Mouse (Mus musculus): ENCODE data around the gene Cib1. TPM values are rescaled to one million over a fixed set of nuclear protein-coding genes. Genes with fewer than 3 reads are reported as not detected.

The Cib1 gene
- polyA plus RNA-seq, 1 experiment from 2014 or later = 53.2 TPM

DNA sequence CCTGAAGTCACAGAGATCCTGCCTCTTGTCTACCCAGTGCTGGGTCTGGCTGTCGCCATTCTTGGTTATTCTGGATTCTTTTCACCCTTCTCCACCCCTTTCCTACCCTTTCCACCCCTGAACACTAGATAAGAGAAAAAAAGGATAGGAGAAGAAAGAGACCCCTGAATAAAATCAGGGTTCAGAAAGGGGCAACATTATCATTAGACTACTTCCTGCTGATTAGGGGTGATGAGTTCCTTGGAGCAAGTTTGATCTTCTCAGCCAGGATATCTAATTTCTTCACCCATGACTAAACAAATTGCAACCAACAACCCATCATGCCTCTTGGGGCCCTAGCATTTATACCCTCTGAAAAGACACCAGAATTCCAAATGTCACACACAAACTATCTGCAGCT lies 35.2 kb upstream of the Cib1 start:
- Histone ChIP-seq H3K4me3 (ENCODE audit: low read depth, low read length) (no peak overlapping the region), H3K9ac (ENCODE audit: low read length) (no peak overlapping the region), H3K4me1 (ENCODE audit: control insufficient read depth, insufficient read depth, low read length) (peaks cover 13% of the 10 kb centered on the region), H3K27me3 (ENCODE audit: control insufficient read depth, insufficient read depth, low read length) (no peaks in the 10 kb centered on the region), H3K27ac (ENCODE audit: low read depth, low read length) (no peak overlapping the region), H3K9me3 (ENCODE audit: control insufficient read depth, low read length) (no peaks in the 10 kb centered on the region), H3K4me2 (ENCODE audit: low read depth) (no peak overlapping the region), H3K36me3 (ENCODE audit: control insufficient read depth, insufficient read depth, low read length) (peaks cover 8% of the 10 kb centered on the region)
- DNase-seq (ENCODE audit: low spot score) = no peak
- WGBS = 68% methylated on average over 1 of the region's 1 CpGs
- ATAC-seq (ENCODE audit: insufficient read depth, low FRiP score, low TSS enrichment) = no peak

GRCm38 (mm10) chr7:80264606-80265005 lies 32.0 kb upstream of the Cib1 start:
- no peak for ATAC-seq (ENCODE audit: insufficient read depth, low FRiP score, low TSS enrichment)
- Histone ChIP-seq H3K27ac (ENCODE audit: low read depth, low read length) (no peak overlapping the region), H3K4me3 (ENCODE audit: low read depth, low read length) (no peak overlapping the region), H3K9me3 (ENCODE audit: control insufficient read depth, low read length) (no peaks in the 10 kb centered on the region), H3K27me3 (ENCODE audit: control insufficient read depth, insufficient read depth, low read length) (no peaks in the 10 kb centered on the region), H3K36me3 (ENCODE audit: control insufficient read depth, insufficient read depth, low read length) (peaks cover 8% of the 10 kb centered on the region), H3K9ac (ENCODE audit: low read length) (no peak overlapping the region), H3K4me1 (ENCODE audit: control insufficient read depth, insufficient read depth, low read length) (peaks cover 11% of the 10 kb centered on the region), H3K4me2 (ENCODE audit: low read depth) (no peak overlapping the region)
- DNase-seq (ENCODE audit: low spot score) = no peak
- 94% methylated on average over 12 of the region's 12 CpGs for WGBS

DNA sequence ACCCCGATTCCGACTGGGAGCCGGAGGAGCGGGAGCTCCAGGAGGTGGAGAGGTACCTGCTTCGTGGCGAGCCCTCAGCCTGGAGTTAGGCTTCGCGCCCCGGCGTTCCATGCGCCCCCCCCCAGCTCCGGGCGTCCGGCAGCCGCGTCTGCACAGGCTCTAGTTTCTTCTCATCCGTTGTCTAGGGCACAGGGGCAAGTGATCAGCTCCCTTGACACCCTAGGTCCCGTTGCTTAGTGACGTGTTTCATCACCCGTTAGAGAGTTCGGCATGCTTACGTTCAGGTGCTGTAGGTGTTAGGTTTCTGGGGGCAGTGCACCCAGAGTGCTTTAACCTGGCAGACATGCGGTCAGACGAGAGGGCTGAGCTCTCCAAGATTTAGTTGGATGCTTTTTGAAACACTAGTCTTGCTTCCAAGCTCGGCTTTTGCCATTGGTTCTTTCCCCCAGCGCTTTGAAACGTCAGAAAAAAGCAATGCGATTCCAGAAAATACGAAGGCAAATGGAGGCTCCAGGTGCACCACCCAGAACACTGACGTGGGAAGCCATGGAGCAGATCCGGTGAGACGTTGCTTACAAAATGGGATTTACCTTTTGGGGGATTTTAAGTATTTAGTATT lies 28.9 kb upstream of the Cib1 start:
- no peak for DNase-seq (ENCODE audit: low spot score)
- WGBS = under 1% methylated on average over 32 of the region's 32 CpGs
- H3K36me3 ChIP-seq (ENCODE audit: control insufficient read depth, insufficient read depth, low read length) = peaks cover 4% of the 10 kb centered on the region; the same call in 1 of the 2 replicates
- peak overlapping the region; percentile 91 for H3K4me3 ChIP-seq (ENCODE audit: low read depth, low read length)
- H3K9ac ChIP-seq (ENCODE audit: low read length) = peak overlapping the region; percentile 90
- ATAC-seq (ENCODE audit: insufficient read depth, low FRiP score, low TSS enrichment) = peak; percentile 38; the same call in 1 of the 2 replicates
- H3K4me1 ChIP-seq (ENCODE audit: control insufficient read depth, insufficient read depth, low read length) = peaks cover 7% of the 10 kb centered on the region
- H3K9me3 ChIP-seq (ENCODE audit: control insufficient read depth, low read length) = no peaks in the 10 kb centered on the region
- peak overlapping the region; percentile 85 for H3K4me2 ChIP-seq (ENCODE audit: low read depth)
- 0 out of 2 replicates have a peak overlapping the region, but pooled peaks have one; percentile 34 for H3K27ac ChIP-seq (ENCODE audit: low read depth, low read length)
- H3K27me3 ChIP-seq (ENCODE audit: control insufficient read depth, insufficient read depth, low read length) = no peaks in the 10 kb centered on the region; the same call in 1 of the 2 replicates

DNA sequence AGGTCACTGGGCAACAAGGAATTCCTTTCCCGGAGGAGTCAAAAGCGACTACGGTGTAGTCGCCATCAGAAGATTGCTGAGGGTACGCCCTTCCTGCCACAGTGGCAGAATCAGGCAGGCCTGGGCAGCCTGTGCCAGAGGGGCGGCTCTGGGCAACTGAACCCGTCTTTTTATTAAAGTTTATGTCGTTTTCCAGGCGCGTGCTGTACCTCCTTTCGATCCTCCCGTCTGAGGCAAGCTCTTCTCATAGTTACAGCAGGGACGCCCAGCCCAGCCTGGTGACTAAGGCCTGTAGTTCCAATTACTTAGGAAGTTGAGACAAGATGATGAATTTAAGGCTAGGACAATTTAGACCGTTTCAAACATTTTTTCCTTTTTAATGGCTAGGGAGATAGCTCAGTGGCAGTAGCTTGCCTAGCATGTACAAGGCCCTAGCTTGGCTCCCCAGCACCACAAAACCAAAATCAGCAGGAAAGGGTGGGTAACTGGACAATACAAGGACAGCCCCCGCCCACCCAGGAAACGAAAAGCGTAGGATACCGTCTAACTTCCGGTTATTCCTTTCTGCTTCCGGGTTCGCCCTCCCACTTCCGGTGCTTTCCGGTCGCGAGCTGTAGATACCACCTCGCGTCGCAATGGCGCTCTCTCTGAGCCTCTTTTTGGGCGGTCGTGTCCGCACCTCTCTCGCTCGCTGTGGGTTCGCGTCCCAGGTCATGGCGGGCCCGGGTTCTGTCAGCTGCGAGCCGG lies 28.2 kb upstream of the Cib1 start, which contains the start of gene Ngrn:
TSS of gene Ngrn (plus strand) at position 591 of the 747 bp plus-strand sequence.
- WGBS = 27% methylated on average over 40 of the region's 40 CpGs
- DNase-seq (ENCODE audit: low spot score) (peak; percentile 89), ATAC-seq (ENCODE audit: insufficient read depth, low FRiP score, low TSS enrichment) (peak; percentile 88)
- H3K27me3 ChIP-seq (ENCODE audit: control insufficient read depth, insufficient read depth, low read length) = no peaks in the 10 kb centered on the region; the same call in 1 of the 2 replicates
- H3K4me3 ChIP-seq (ENCODE audit: low read depth, low read length) = peak within 1 kb of the TSS; percentile 91
- 0 out of 2 replicates have a peak within 1 kb of the TSS, but pooled peaks have one; percentile 34 for H3K27ac ChIP-seq (ENCODE audit: low read depth, low read length)
- peaks cover 7% of the 10 kb centered on the region for H3K4me1 ChIP-seq (ENCODE audit: control insufficient read depth, insufficient read depth, low read length)
- peak within 1 kb of the TSS; percentile 90 for H3K9ac ChIP-seq (ENCODE audit: low read length)
- H3K36me3 ChIP-seq (ENCODE audit: control insufficient read depth, insufficient read depth, low read length) = 0 out of 2 replicates have a peak, but pooled peaks cover 4% of the 10 kb centered on the region
- H3K9me3 ChIP-seq (ENCODE audit: control insufficient read depth, low read length) = no peaks in the 10 kb centered on the region
- H3K4me2 ChIP-seq (ENCODE audit: low read depth) = peak within 1 kb of the TSS; percentile 85

- Histone ChIP-seq H3K27me3 (ENCODE audit: control insufficient read depth, insufficient read depth, low read length) (no peaks in the 10 kb centered on the region; the same call in 1 of the 2 replicates), H3K27ac (ENCODE audit: low read depth, low read length) (no peak overlapping the region), H3K4me2 (ENCODE audit: low read depth) (no peak overlapping the region), H3K9me3 (ENCODE audit: control insufficient read depth, low read length) (no peaks in the 10 kb centered on the region), H3K9ac (ENCODE audit: low read length) (no peak overlapping the region), H3K4me1 (ENCODE audit: control insufficient read depth, insufficient read depth, low read length) (peaks cover 7% of the 10 kb centered on the region), H3K36me3 (ENCODE audit: control insufficient read depth, insufficient read depth, low read length) (no peaks in the 10 kb centered on the region), H3K4me3 (ENCODE audit: low read depth, low read length) (no peak overlapping the region)
- DNase-seq (ENCODE audit: low spot score) (no peak), ATAC-seq (ENCODE audit: insufficient read depth, low FRiP score, low TSS enrichment) (no peak)
- WGBS = 69% methylated on average over 2 of the region's 2 CpGs
These were observed 25.1 kb upstream of the Cib1 start for GRCm38 (mm10) chr7:80257706-80258105.

- Histone ChIP-seq H3K27ac (ENCODE audit: low read depth, low read length) (no peak overlapping the region), H3K9me3 (ENCODE audit: control insufficient read depth, low read length) (no peaks in the 10 kb centered on the region), H3K27me3 (ENCODE audit: control insufficient read depth, insufficient read depth, low read length) (no peaks in the 10 kb centered on the region; the same call in 1 of the 2 replicates), H3K4me1 (ENCODE audit: control insufficient read depth, insufficient read depth, low read length) (no peaks in the 10 kb centered on the region), H3K4me2 (ENCODE audit: low read depth) (no peak overlapping the region), H3K4me3 (ENCODE audit: low read depth, low read length) (no peak overlapping the region), H3K36me3 (ENCODE audit: control insufficient read depth, insufficient read depth, low read length) (no peaks in the 10 kb centered on the region), H3K9ac (ENCODE audit: low read length) (no peak overlapping the region)
- no peak for ATAC-seq (ENCODE audit: insufficient read depth, low FRiP score, low TSS enrichment)
- no peak for DNase-seq (ENCODE audit: low spot score)
- 81% methylated on average over 2 of the region's 2 CpGs for WGBS
These were observed 23.4 kb upstream of the Cib1 start for GRCm38 (mm10) chr7:80255981-80256380.

DNA sequence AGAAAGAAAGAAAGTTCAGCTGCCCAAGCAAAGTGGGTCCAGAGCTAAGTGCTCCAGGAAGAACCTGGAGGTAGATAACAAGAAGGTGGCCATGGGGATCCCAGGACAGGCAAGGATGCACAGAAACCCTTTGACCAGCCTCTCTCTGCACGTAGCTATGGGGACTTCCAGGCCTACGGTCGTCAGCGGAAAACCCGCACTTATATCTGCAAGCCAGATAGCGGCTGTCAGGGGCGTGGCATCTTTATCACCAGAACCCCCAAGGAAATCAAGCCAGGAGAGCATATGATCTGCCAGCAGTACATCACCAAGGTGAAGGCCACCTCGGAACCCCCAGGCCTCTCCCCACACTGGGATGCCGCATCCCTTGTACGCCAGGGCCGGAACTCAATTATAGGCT lies 20.3 kb upstream of the Cib1 start:
- ATAC-seq (ENCODE audit: insufficient read depth, low FRiP score, low TSS enrichment) (no peak), DNase-seq (ENCODE audit: low spot score) (no peak)
- Histone ChIP-seq H3K27me3 (ENCODE audit: control insufficient read depth, insufficient read depth, low read length) (no peaks in the 10 kb centered on the region; the same call in 1 of the 2 replicates), H3K36me3 (ENCODE audit: control insufficient read depth, insufficient read depth, low read length) (no peaks in the 10 kb centered on the region), H3K9me3 (ENCODE audit: control insufficient read depth, low read length) (no peaks in the 10 kb centered on the region), H3K4me1 (ENCODE audit: control insufficient read depth, insufficient read depth, low read length) (no peaks in the 10 kb centered on the region), H3K27ac (ENCODE audit: low read depth, low read length) (no peak overlapping the region), H3K9ac (ENCODE audit: low read length) (no peak overlapping the region), H3K4me3 (ENCODE audit: low read depth, low read length) (no peak overlapping the region), H3K4me2 (ENCODE audit: low read depth) (no peak overlapping the region)
- WGBS = 86% methylated on average over 11 of the region's 11 CpGs

DNA sequence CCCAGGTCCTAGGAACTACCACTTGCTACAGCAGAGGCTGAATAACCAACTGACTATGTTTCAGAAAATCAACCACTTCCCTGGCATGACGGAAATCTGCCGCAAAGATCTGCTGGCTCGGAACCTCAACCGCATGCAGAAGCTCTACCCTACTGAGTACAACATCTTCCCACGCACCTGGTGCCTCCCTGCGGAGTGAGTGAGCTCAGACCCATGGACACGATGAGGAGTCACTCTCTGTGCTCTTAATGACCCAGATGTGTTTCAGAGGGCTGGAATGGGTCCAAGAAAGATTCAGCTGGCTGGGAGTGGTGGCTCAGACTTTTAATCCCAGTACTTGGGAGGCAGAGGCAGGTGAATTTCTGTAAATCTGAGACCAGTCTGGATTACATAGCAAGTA lies 19.8 kb upstream of the Cib1 start:
- H3K4me3 ChIP-seq (ENCODE audit: low read depth, low read length) = no peak overlapping the region
- H3K36me3 ChIP-seq (ENCODE audit: control insufficient read depth, insufficient read depth, low read length) = no peaks in the 10 kb centered on the region
- H3K27ac ChIP-seq (ENCODE audit: low read depth, low read length) = no peak overlapping the region
- H3K27me3 ChIP-seq (ENCODE audit: control insufficient read depth, insufficient read depth, low read length) = no peaks in the 10 kb centered on the region; the same call in 1 of the 2 replicates
- WGBS = 84% methylated on average over 7 of the region's 7 CpGs
- no peak overlapping the region for H3K4me2 ChIP-seq (ENCODE audit: low read depth)
- H3K4me1 ChIP-seq (ENCODE audit: control insufficient read depth, insufficient read depth, low read length) = no peaks in the 10 kb centered on the region
- no peak for ATAC-seq (ENCODE audit: insufficient read depth, low FRiP score, low TSS enrichment)
- no peak overlapping the region for H3K9ac ChIP-seq (ENCODE audit: low read length)
- no peak for DNase-seq (ENCODE audit: low spot score)
- no peaks in the 10 kb centered on the region for H3K9me3 ChIP-seq (ENCODE audit: control insufficient read depth, low read length)

Data from neural tube, embryonic 11.5 days (tissue).